Mouse (Mus musculus) thymus, adult 2 months (tissue): Measurements from ENCODE around the gene Wt1.

ENCODE experiments used
- CTCF ChIP-seq: fragments of 200-500 bp; IDR thresholded peaks from 2 replicates; pipeline ENCODE4 v1.5.1; 2012; ENCODE audit warnings: mild to moderate bottlenecking, control low read depth, low read length, moderate library complexity, borderline replicate concordance; ENCODE audit not compliant: control insufficient read depth, poor library complexity, insufficient read depth; ENCODE audit errors: extremely low read depth
- POLR2A ChIP-seq: fragments of 200-500 bp; IDR thresholded peaks from 2 replicates; pipeline ENCODE4 v1.6.1; 2012; ENCODE audit warnings: mild to moderate bottlenecking, low read length, control low read depth, moderate library complexity; ENCODE audit not compliant: control insufficient read depth, poor library complexity, insufficient read depth; ENCODE audit errors: extremely low read depth

GRCm38 (mm10) chr2:105143731-105144130, 17.4 kb downstream of the Wt1 start:
- TF ChIP-seq POLR2A (no peak), CTCF (no peak)
